Mouse (Mus musculus) kidney, adult 2 months (tissue): ENCODE results near the gene Atp6v1e1. TPM values are rescaled to one million over a fixed set of nuclear protein-coding genes. Genes with fewer than 3 reads are reported as not detected.

ENCODE experiments used
- DNase-seq: peaks from one replicate; pipeline ENCODE4 v3.0.0; 2021
- H3K27ac ChIP-seq: fragments of 200-500 bp; 2 replicates; pipeline ENCODE4 v1.5.1; 2012; ENCODE audit warnings: low read depth, low read length, control low read depth, inconsistent platforms; ENCODE audit not compliant: insufficient read depth
- H3K27me3 ChIP-seq: fragments of 200-500 bp; replicated peaks from 2 replicates; pipeline ENCODE4 v1.6.1; 2012; ENCODE audit warnings: mild to moderate bottlenecking, moderate library complexity, low read length, inconsistent platforms; ENCODE audit not compliant: control insufficient read depth, insufficient read depth
- H3K36me3 ChIP-seq: fragments of 200-500 bp; 2 replicates; pipeline ENCODE4 v1.6.1; 2012; ENCODE audit warnings: mild to moderate bottlenecking, moderate library complexity, low read length, inconsistent platforms; ENCODE audit not compliant: control insufficient read depth, insufficient read depth
- H3K4me1 ChIP-seq: fragments of 200-500 bp; 2 replicates; pipeline ENCODE4 v1.6.1; 2011; ENCODE audit warnings: low read length; ENCODE audit not compliant: control insufficient read depth, insufficient read depth
- H3K4me3 ChIP-seq: fragments of 200-500 bp; 2 replicates; pipeline ENCODE4 v1.5.1; 2011; ENCODE audit warnings: mild to moderate bottlenecking, low read depth, low read length, control low read depth; ENCODE audit not compliant: insufficient read depth
- CTCF ChIP-seq: fragments of 200-500 bp; conservative IDR thresholded peaks from 2 replicates; pipeline ENCODE4 v1.5.1; 2011; ENCODE audit warnings: low read depth, mild to moderate bottlenecking, control low read depth, low read length, moderate library complexity, mixed read lengths; ENCODE audit not compliant: insufficient read depth, insufficient read length
- POLR2A ChIP-seq: fragments of 200-500 bp; IDR thresholded peaks from one replicate; pipeline ENCODE4 v1.6.1; 2011; ENCODE audit warnings: low read depth, low read length, control low read depth
- WGBS: fragments of 180-500 bp; shearing (Covaris S2); methylation state at CpG from one replicate; pipeline ENCODE4 v1.1.7; 2018; 5-methylcytosine and 5-hydroxymethylcytosine counted together
- polyA plus RNA-seq: library from polyadenylated mRNA; depleted of rRNA; stranded (reverse); fragments of >200 nt; gene quantifications from 2 replicates; pipeline ENCODE4 v1.2.3, GENCODE M21; 2012

Gene Atp6v1e1
- polyA plus RNA-seq, 1 experiment = 418 TPM

- TF ChIP-seq CTCF (no peak), POLR2A (no peak)
- Histone ChIP-seq H3K4me3 (no peak overlapping the region), H3K36me3 (peaks cover 5% of the 10 kb centered on the region), H3K4me1 (no peaks in the 10 kb centered on the region), H3K27ac (no peak overlapping the region), H3K27me3 (no peaks in the 10 kb centered on the region)
- 73% methylated on average over 5 of the region's 5 CpGs for WGBS
- no peak for DNase-seq
Measured at GRCm38 (mm10) chr6:120795422-120796086, 27.0 kb downstream of the Atp6v1e1 start.

- Histone ChIP-seq H3K27ac (no peak overlapping the region), H3K4me1 (no peaks in the 10 kb centered on the region), H3K27me3 (no peaks in the 10 kb centered on the region), H3K36me3 (peaks cover 5% of the 10 kb centered on the region), H3K4me3 (no peak overlapping the region)
- no peak for TF ChIP-seq POLR2A
- TF ChIP-seq CTCF = peak; percentile 27; the same call in 1 of the 2 replicates
- DNase-seq = no peak
- 74% methylated on average over 8 of the region's 8 CpGs for WGBS
Measured at GRCm38 (mm10) chr6:120792947-120793346, 29.6 kb downstream of the Atp6v1e1 start.

GRCm38 (mm10) chr6:120790717-120791116 lies 31.9 kb downstream of the Atp6v1e1 start:
- Histone ChIP-seq H3K27me3 (no peaks in the 10 kb centered on the region), H3K4me1 (no peaks in the 10 kb centered on the region), H3K27ac (no peak overlapping the region), H3K4me3 (no peak overlapping the region), H3K36me3 (peaks cover under 1% of the 10 kb centered on the region)
- DNase-seq = peak; percentile 20
- WGBS = 29% methylated on average over 5 of the region's 5 CpGs
- TF ChIP-seq POLR2A = no peak
- no peak for TF ChIP-seq CTCF

GRCm38 (mm10) chr6:120790153-120790552 lies 32.4 kb downstream of the Atp6v1e1 start:
- Histone ChIP-seq H3K36me3 (no peaks in the 10 kb centered on the region), H3K4me1 (no peaks in the 10 kb centered on the region), H3K27ac (no peak overlapping the region), H3K4me3 (no peak overlapping the region), H3K27me3 (no peaks in the 10 kb centered on the region)
- 81% methylated on average over 11 of the region's 11 CpGs for WGBS
- no peak for DNase-seq
- no peak for TF ChIP-seq POLR2A
- TF ChIP-seq CTCF = no peak

- no peaks in the 10 kb centered on the region for H3K36me3 ChIP-seq
- no peak overlapping the region for H3K27ac ChIP-seq
- no peaks in the 10 kb centered on the region for H3K4me1 ChIP-seq
- no peaks in the 10 kb centered on the region for H3K27me3 ChIP-seq
- no peak for DNase-seq
- no peak overlapping the region for H3K4me3 ChIP-seq
- TF ChIP-seq POLR2A (no peak), CTCF (no peak)
Measured at GRCm38 (mm10) chr6:120788904-120789303, 33.7 kb downstream of the Atp6v1e1 start.

GRCm38 (mm10) chr6:120788068-120788607 lies 34.5 kb downstream of the Atp6v1e1 start:
- WGBS = 72% methylated on average over 5 of the region's 5 CpGs
- Histone ChIP-seq H3K27ac (no peak overlapping the region), H3K36me3 (no peaks in the 10 kb centered on the region), H3K4me1 (no peaks in the 10 kb centered on the region), H3K27me3 (no peaks in the 10 kb centered on the region), H3K4me3 (no peak overlapping the region)
- TF ChIP-seq CTCF = no peak
- no peak for DNase-seq

GRCm38 (mm10) chr6:120784351-120784750 lies 38.2 kb downstream of the Atp6v1e1 start:
- Histone ChIP-seq H3K4me1 (no peaks in the 10 kb centered on the region), H3K27me3 (no peaks in the 10 kb centered on the region), H3K27ac (no peak overlapping the region), H3K4me3 (no peak overlapping the region), H3K36me3 (no peaks in the 10 kb centered on the region)
- DNase-seq = no peak
- WGBS = 67% methylated on average over 7 of the region's 7 CpGs
- TF ChIP-seq POLR2A = no peak
- no peak for TF ChIP-seq CTCF

- DNase-seq = no peak
- Histone ChIP-seq H3K36me3 (no peaks in the 10 kb centered on the region), H3K27me3 (no peaks in the 10 kb centered on the region), H3K4me1 (no peaks in the 10 kb centered on the region), H3K4me3 (no peak overlapping the region), H3K27ac (no peak overlapping the region)
- WGBS = 87% methylated on average over 2 of the region's 2 CpGs
- TF ChIP-seq CTCF = no peak
- TF ChIP-seq POLR2A = no peak
Measured at GRCm38 (mm10) chr6:120782948-120783347, 39.6 kb downstream of the Atp6v1e1 start.
